Mouse (Mus musculus): ENCODE measurements around the gene Ciart.
A peak's percentile ranks its signal among the peaks of the same experiment; 100 is the strongest.
"Not testable (repeated sequence)": the region's sequence is repeated elsewhere in the genome, so short reads cannot be mapped to it uniquely, and the experiment has no call there.

Ciart gene

DNA sequence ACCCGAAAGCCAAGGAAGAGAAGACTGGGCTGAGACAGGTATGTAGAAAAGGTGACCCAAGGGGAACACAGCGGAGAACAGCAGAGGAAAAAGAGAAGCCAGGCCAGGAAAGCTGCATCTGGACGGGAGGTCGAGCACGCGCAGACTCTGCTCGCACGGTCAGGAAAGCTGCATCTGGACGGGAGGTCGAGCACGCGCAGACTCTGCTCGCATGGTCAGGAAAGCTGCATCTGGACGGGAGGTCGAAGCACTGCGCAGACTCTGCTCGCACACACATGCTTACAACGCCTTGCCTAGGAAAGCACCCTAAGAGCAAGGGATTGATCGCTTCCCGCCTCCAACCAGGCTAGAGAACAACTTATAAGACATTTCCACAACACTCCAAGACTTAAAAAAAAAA is 16.5 kb downstream of the Ciart start:
- no peak for DNase-seq (ENCODE audit: low read depth, low spot score)

DNA sequence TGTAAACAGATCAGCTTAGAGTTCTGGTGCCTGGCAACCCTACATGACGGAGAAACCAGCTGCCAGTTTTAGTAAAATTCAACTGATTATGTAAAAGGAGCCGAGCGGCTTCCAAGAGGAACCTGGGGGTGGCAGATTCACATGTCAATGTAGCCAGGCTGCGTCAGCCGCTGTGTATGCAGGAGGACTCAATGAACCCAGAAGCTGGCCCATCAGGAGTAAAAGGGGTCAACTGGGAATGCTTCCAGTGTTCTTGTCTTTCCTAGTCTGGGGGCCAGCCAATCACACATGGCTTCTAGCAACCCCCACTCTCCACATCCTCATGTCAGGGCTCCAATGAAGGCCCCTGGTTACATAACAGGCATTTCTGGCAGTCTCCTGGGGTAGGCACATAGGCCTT is 17.0 kb downstream of the Ciart start:
- DNase-seq (ENCODE audit: low read depth, low spot score), result no peak

GRCm38 (mm10) chr3:95863578-95863977 is 18.5 kb downstream of the Ciart start:
- no peak for DNase-seq (ENCODE audit: low read depth, low spot score)

DNA sequence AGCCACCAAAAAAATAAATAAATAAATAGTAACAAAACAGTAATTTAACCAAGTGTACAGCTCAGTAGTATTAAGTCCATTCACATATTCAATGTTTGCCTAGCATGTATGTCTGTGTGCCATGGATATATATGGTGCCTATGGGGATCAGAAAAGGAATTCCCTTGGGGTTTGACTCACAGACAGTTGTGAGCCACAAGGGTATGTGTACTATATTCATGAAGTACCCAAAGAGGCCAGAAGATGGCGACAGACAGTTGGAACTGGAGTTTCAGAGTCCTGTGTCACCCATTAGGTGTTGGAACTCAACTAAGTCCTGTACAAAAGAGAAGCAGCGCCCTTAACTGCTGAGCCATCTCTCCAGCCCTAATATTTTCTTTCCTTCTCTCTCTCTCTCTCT is 20.3 kb downstream of the Ciart start:
- peak; percentile 88 for DNase-seq (ENCODE audit: low read depth, low spot score)

- DNase-seq (ENCODE audit: low read depth, low spot score), result peak; percentile 22
Measured at GRCm38 (mm10) chr3:95861216-95861615, 20.8 kb downstream of the Ciart start.

- no peak for DNase-seq (ENCODE audit: low read depth, low spot score)
Measured at GRCm38 (mm10) chr3:95860323-95860722, 21.7 kb downstream of the Ciart start.

- not testable (repeated sequence) for DNase-seq (ENCODE audit: low read depth, low spot score)
Measured at GRCm38 (mm10) chr3:95858278-95858677, 23.8 kb downstream of the Ciart start.

DNA sequence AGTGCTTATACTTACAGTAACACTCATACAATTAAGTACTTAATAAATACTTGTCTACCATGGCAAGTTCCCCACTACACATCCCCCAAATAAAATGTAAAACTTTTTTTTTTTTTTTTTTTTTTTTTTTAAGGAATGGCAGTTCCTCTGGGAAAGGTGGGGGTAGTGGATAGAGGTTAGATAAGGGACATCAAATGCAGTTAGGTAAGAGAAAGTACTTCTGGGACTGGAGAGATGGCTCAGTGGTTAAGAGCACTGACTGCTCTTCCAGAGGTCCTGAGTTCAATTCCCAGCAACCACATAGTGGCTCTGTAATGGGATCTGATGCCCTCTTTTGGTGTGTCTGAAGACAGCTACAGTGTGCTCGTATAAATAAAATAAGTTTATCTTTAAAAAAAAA is 25.0 kb downstream of the Ciart start:
- DNase-seq (ENCODE audit: low read depth, low spot score), result not testable (repeated sequence)

GRCm38 (mm10) chr3:95856115-95856514 is 25.9 kb downstream of the Ciart start:
- DNase-seq (ENCODE audit: low read depth, low spot score), result no peak

DNA sequence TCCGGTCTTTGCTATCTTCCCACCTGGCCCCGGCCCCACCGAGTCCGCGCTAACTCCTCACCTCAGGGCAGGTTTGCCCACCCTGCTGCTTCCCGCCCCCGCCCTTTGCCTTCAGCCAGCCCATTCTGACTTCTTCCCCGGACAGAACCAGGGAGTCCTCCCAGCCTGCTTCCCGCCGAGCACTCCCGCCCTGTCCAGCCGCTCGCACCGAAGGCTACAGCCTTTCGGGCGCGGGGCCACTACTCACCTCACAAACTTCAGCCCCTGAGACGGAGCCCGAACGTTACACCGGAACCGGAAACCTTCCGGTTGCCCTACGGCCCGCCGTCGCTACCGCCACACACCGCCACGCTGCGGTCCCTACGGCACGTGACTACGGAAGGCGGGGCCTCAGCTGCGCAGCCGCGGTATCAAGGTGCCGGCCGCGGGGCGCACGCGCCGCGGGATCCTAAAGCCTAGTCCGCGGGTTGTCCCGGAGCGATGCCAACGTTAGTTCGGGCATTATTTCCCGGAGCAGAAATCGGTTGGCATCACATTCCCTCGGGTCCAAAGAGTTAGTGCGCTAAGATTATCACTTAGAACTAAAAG is 26.5 kb downstream of the Ciart start, which contains the start of gene Prpf3:
Gene Prpf3, minus strand, starts transcription at position 384 of the 588 bp plus-strand sequence.
- DNase-seq (ENCODE audit: low read depth, low spot score), result peak; percentile 94

GRCm38 (mm10) chr3:95851317-95851716 is 30.7 kb downstream of the Ciart start:
- no peak for DNase-seq (ENCODE audit: low read depth, low spot score)

DNA sequence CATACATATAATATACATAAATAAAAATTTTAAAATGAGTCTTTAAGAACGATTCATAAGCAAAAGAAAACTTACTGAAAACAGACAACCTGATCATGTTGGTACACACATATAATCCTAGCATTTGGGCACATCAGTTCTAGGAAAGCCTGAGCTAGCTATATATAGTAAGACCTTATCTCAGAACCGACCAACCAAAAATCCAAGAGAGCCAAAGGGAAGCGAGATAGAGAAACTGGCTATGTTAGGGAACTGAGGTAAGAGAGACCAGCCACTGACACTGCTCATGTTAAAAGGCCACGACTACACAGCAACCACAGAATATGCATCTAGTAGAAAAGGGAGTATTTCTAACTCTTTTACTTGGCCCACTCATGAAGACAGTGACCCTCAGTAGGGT is 31.4 kb downstream of the Ciart start:
- DNase-seq (ENCODE audit: low read depth, low spot score), result no peak

DNA sequence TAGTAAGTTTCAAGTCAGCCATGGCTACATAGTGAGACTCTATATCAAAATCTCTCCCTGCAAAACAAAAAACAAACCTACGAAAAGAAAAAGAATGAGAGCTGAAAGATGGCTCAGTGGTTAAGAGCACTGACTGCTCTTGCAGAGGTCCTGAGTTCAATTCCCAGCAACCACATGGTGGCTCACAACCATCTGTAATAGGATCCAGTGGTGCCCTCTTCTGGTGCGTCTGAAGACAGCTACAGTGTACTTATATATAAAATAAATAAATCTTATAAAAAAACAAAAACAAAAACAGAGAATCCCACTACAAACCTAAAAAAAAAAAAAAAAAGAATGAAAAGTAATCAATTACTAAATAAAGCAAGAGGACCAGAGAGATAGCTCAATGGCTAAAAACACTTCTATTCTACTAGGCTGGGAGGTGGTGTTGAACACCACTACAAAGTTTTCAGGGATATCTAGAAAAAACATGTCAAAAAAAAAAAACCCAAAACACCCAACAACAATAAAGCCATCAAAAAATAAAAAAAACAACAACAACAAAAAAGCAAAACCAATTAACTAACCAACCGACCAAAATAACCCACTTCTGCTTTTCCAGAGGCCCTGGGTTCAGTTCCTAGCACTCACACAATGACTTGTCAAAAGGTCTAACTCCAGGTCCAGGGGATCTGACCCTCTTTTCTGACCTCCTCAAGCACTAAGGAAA is 39.4 kb downstream of the Ciart start:
- DNase-seq (ENCODE audit: low read depth, low spot score), result no peak

DNA sequence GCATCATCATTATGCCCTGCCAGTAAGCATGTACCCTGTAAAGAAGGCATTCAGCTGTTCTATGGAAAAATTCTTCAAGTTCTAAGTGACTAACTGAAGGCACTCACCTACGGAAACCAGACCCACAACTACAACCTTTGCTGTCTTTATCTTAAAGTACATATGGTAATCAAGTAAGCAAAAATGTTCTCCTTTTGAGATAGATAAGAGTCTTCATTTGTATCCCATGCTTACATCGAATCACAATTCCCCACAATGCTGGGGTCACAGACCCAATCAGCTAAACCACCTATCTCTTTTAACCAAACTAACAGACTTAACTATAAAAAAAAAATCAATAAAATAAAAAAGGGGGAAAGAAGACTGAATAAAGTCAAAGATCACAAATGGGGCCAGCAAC is 42.8 kb downstream of the Ciart start:
- no peak for DNase-seq (ENCODE audit: low read depth, low spot score)

- no peak for DNase-seq (ENCODE audit: low read depth, low spot score)
Measured at GRCm38 (mm10) chr3:95829053-95829452, 53.0 kb downstream of the Ciart start.
